Mouse (Mus musculus) layer of hippocampus, postnatal 10 days (tissue): ENCODE measurements around the gene Bard1. TPM values are rescaled to one million over a fixed set of nuclear protein-coding genes. Genes with fewer than 3 reads are reported as not detected.
A peak's percentile ranks its signal among the peaks of the same experiment; 100 is the strongest.

Experiments used
- DNase-seq, 2 experiments: peaks; one replicate each; pipeline ENCODE4 v3.0.0; 2021; ENCODE audit warnings: low spot score in 2 of 2
- long read RNA-seq: library from polyadenylated mRNA; stranded (forward); transcript quantifications from one replicate; pipeline ENCODE4 v2.0.0, GENCODE M21; 2023
- total RNA-seq, 2 experiments: library from RNA; stranded (reverse); gene quantifications; 2 replicates each; pipeline ENCODE4 v1.2.3; 2021

Gene Bard1
- 1 to 10 TPM; 1.0 to 1.2 TPM for total RNA-seq
- long read RNA-seq: 0 reads

DNA sequence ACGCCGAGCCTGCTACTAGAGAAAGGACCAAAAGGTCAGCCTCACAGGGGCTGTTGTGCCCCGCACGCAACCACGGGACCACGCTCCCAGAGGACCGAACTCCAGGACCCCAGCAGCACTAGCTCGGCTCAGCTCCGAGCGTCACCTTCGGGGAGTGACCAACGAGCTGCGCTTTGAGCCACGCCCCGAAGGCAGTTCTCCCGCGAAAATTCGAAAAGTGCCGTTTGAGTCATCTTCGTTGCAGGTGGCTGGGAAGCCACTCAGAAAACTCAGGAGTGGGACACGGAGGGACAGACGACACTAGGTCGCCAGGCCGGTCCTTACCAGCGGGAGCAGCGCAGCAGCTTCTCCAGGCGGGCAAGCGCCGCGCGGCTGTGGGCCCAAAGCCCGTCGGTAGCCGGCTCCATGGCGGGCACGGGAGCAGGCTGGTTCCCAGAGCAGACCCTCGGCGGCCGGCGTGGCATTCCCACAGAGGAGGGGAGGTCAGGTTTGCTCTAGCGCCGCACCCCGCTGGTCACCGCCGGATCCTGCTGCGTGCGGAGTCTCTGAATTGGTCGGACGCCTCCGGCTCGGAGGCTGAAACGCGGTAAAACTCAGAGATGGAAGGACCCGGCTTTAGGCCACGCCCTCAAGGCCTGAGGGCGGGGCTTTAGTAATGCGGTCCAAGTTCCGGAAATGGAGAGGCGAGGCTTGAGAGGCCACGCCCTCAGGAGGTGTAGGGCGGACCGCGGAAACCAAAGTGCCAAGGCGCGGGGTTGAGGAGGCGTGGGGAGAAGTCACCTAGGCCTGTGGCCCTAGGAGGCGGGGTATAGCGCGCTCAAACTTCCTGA, at the start of gene Bard1:
Bard1 (minus strand) TSS at position 803 of the 830 bp plus-strand sequence.
- DNase-seq: peak; percentile 73 to 78

- DNase-seq: no peak
Measured at GRCm38 (mm10) chr1:71127171-71127570, 24.2 kb upstream of the Bard1 start.

GRCm38 (mm10) chr1:71118511-71118910, 15.6 kb upstream of the Bard1 start:
- DNase-seq: no peak

- no peak for DNase-seq
Measured at GRCm38 (mm10) chr1:71117253-71117652, 14.3 kb upstream of the Bard1 start.

DNA sequence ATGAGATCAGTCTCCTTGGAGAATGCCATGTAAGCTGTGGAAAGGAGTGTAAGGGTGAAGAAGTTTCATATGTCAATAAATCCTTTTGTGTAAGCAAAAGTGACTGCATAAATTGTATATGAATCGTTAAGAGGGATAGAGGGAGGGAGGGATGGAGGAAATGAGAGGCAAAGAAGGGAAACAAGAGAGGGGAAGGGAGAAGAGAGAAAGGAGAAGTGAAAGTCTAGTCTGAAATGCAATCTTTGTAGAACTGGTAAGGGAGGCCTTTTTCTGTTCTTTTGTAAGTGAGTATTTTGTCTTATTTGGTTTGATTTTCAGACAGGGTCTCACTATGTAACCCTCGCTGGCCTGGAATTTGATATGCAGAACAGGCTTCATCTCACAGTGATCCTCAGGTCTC, 12.8 kb upstream of the Bard1 start:
- DNase-seq: no peak

DNA sequence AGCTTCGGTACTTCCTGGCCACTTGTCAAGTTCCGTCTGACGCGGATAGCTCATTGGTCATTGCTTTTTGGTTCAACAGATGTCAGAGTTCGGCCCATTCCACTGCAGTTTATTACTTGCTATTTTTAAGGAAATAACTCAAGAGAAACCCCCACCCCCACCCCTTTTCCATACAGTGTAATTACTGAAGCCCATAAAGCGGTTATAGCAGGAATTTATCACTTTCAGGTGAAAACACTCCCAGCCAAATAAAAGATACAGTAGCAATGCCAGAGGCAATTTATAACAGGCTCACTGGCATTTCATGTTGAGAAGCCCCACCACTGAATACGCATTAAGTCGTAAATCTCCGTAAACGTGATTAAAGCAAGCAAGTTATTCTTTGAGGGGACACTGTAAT, 6.9 kb upstream of the Bard1 start:
- DNase-seq: no peak

DNA sequence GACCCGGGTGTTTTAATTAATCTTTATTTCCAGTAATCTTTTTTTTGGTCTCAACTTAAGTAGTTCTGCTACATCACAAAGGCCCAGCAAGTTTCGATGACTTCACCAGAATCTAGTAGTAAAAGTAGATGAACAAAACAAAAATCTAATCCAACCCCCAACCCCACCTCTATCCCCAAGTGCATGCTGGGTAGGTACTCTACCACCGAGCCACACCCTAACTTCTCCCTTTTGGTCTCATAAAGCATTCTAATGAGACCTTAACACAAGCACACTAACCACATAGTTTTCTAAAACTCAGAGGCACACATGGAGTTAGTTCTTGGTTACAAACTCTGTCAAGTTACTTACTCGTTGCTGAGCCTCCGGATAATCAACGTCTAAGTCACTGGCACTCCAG, 3.2 kb upstream of the Bard1 start:
- DNase-seq: no peak

- no peak for DNase-seq
Measured at GRCm38 (mm10) chr1:71105724-71106123, 2.8 kb upstream of the Bard1 start.

GRCm38 (mm10) chr1:71103174-71103864, 373 bp upstream of the Bard1 start:
- DNase-seq: no peak

DNA sequence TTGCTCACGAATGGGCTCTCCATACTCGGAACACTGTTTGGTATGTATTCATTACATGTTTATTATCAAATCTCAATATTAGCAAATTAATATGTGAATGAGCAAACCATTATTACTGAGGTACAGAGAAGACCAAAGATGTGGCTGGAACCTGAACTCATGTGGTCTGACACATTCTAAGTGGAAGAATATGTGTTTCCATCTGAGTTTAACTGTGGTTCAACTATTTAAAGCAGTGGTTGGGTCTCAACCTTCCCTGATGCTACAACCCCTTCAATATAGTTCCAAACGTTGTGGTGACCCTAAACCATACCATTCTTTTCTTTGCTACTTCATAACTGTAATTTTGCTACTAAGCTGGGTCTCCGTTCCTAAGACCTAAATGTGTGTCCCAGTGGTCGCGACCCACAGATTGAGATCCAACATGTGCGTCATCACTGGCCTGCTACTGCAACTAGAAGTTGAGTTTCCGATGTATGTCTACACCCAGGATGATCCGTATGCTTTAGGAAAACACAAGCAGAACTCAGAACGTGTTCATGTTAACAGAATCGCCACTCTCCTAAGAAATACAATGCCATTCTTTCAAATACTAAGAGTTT, 1.5 kb downstream of the Bard1 start:
- DNase-seq: no peak

DNA sequence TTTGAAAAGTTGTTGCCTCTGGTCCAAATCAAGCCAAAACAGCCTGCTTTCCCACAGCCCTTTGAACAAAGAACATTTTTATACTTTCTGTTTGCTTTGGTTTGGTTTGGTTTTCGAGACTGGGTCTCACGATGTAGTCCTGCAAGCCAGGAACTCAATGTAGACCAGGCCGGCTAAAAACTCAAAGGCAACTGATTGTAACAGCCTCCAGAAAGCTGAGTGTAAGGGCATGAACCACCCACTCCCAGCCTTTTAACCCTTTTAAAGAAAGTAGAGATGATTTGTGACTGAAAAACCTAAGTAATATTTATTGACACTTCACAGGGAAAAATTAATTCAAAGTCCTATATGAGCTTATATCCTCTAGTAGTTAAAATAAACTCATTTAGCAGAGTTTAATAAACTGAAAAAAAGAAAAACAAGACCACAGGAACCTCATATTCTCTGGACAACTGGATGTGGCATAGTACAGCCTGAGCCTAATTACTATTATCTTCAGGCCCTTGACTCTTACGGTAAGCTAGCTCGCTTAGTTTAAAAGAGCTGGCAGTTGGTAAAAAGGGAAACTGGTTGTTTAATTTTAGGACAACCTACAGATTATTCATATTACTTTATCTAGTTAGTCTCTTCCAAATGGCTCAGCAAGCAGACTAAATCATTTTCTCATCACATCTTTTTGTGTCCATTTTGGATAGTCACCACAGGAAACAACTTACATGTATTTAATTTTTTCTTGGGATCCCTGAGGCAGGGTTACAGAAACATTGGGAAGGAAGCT, 2.2 kb downstream of the Bard1 start:
- no peak for DNase-seq

DNA sequence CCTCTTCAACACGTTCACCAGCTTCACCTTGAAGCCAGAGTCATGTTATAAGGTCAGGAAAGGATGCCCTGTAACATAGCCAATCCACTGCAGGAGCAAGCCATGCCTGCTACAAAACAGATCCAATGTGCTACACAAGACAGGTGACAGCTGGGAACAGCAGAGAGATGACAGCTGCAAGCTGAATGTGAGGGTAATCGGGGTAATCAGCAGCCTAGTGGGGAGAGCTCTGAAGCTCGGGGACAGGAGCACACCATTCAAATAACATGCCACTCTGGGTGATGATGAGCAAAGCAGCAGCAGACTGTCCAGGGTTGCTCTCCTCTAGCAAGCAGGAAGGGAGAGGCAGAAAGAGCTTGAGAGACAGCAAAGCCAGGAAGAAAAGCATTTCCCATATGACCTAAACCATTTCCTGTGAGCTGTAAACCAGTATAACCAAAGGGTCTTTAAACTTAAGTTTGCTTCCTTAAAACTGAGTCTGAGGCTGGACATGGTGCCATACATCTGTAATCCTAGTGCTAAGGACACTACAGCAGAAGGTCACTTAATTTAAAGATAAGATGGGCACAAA, 2.9 kb downstream of the Bard1 start:
- DNase-seq: peak; percentile 14 to 29

DNA sequence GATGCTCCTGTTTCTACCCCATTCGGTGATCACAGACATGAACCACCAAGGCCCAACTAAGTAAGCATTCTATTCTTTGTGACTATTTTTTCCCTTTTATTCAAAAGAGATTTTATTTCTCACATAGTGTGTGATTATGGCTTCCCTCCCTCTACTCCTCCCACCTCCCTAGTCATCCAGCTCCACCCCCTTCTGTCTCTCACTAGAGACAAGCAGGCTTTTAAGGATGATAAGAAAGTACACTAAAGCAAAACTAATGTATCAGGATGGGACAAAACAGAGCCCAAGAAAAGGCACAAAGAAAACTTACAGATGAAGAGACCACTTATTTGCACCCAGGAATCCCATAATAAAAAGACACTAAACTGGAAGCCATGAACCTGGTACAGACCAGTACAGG, 6.9 kb downstream of the Bard1 start:
- no peak for DNase-seq

GRCm38 (mm10) chr1:71095211-71095805, 7.6 kb downstream of the Bard1 start:
- no peak for DNase-seq

DNA sequence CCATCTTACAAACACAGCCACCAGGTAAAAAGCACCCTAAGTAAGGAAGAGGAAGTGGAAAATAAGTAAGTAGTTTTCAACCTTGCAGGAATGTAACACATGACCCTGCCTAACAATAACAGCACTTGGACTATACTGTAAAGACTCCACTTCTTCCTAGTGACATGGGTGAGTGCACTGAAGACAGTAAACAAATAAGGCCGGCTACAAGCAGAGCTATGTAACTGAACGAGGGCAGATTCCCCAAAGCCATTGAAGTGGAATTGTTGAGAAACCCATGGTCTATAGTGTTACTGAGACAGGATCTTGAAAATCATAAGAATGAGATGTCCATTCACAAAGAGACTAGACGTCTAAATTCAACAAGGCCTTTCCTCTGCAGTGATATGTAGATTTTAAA, 27.3 kb downstream of the Bard1 start:
- DNase-seq: no peak

- DNase-seq: no peak
Measured at GRCm38 (mm10) chr1:71070771-71071170, 32.2 kb downstream of the Bard1 start.

DNA sequence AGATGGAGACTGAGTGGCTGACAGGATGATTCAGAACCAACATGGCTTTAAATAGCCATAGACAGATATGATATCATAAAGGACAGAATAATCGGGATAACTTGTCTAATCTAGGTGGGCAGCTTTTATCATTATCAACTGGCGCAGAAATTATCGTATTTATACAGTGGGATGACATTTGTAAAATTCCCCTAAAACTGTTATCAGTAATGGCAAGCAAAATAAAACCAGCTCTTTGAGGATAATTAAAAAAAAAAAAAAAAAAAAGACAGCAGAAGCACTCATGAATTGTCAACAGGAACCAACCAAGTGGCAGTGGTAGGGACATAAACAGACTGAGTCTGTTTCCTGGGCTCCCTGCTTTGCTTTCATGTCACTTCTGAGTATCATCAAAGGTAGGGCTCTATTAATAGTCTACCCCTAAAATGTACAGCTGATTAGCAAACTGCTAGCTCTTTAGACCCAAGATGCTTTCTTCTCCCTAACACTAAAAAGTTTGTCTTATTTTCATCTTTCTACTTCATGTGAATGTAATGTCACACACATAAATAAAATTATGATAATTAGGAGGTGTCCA, 34.1 kb downstream of the Bard1 start:
- DNase-seq: no peak

DNA sequence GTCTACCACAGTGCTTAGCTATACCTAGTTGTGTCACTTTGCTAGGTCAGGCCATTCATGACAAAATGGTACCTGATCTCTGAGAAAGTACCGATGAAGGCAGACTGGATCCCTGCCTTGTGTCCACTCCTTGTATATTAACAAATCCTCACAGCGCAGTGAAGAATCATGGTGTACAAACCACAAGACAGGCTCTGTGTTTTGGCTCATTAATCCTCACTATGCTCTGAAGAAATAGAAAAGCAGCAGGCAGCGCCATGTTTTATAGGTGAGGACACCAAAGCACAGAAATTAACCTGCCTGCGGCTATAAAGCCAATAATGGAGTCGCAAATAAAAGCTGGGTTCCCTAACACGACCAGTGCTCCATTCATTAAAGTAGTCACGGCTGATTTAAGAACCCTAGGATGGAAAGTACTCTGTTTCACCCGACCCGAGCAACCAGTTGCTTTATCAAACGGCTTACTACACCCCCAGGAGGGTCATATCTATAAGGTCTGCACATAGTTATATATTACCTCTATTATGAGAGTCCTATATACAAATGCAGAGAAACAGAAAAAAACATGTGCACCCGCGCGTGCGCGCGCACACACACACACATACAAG, 39.0 kb downstream of the Bard1 start:
- no peak for DNase-seq

- no peak for DNase-seq
Measured at GRCm38 (mm10) chr1:71056143-71056542, 46.8 kb downstream of the Bard1 start.

GRCm38 (mm10) chr1:71055454-71055853, 47.5 kb downstream of the Bard1 start:
- no peak for DNase-seq
